Mouse (Mus musculus) midbrain, embryonic 12.5 days (tissue): ENCODE measurements around the gene Gal. TPM values are rescaled to one million over a fixed set of nuclear protein-coding genes. Genes with fewer than 3 reads are reported as not detected.
A peak's percentile ranks its signal among the peaks of the same experiment; 100 is the strongest.

Experiments
- ATAC-seq: fragments of 200-750 bp; cut with Nextera tagmentation; 2 replicates; pipeline ENCODE4 v1.8.0; 2017; ENCODE audit warnings: low read depth, moderate TSS enrichment, moderate library complexity; ENCODE audit not compliant: low FRiP score
- H3K27ac ChIP-seq: fragments of 300-500 bp; sonication (generic); replicated peaks from 2 replicates; pipeline ENCODE4 v1.5.1; 2016; ENCODE audit warnings: mild to moderate bottlenecking
- H3K27me3 ChIP-seq: fragments of 300-500 bp; sonication (generic); 2 replicates; pipeline ENCODE4 v1.6.1; 2016; ENCODE audit warnings: mild to moderate bottlenecking
- H3K36me3 ChIP-seq: fragments of 300-500 bp; sonication (generic); 2 replicates; pipeline ENCODE4 v1.6.1; 2016
- H3K4me1 ChIP-seq: fragments of 300-500 bp; sonication (generic); 2 replicates; pipeline ENCODE4 v1.6.1; 2016
- H3K4me2 ChIP-seq: fragments of 300-500 bp; sonication (generic); replicated peaks from 2 replicates; pipeline ENCODE4 v1.6.1; 2016; ENCODE audit warnings: mild to moderate bottlenecking, moderate library complexity
- H3K4me3 ChIP-seq: fragments of 300-500 bp; sonication (generic); 2 replicates; pipeline ENCODE4 v1.5.1; 2016; ENCODE audit warnings: mild to moderate bottlenecking
- H3K9ac ChIP-seq: fragments of 300-500 bp; sonication (generic); replicated peaks from 2 replicates; pipeline ENCODE4 v1.6.1; 2016; ENCODE audit warnings: mild to moderate bottlenecking, moderate library complexity
- H3K9me3 ChIP-seq: fragments of 300-500 bp; sonication (generic); 2 replicates; pipeline ENCODE4 v1.6.1; 2016; ENCODE audit warnings: mild to moderate bottlenecking
- WGBS: fragments of 180-500 bp; shearing (Covaris S2); methylation state at CpG from one replicate; pipeline ENCODE4 v1.1.7; 2016; 5-methylcytosine and 5-hydroxymethylcytosine counted together
- polyA plus RNA-seq: library from polyadenylated mRNA; unstranded; fragments of >200 nt; fragmentation: Nextera tagmentation; extraction: Ambion mirVana; gene quantifications from 2 replicates; pipeline ENCODE4 v1.2.1, GENCODE M21; 2016

The Gal gene
- polyA plus RNA-seq, result 1.4 and 1.6 TPM in 2 replicates

DNA sequence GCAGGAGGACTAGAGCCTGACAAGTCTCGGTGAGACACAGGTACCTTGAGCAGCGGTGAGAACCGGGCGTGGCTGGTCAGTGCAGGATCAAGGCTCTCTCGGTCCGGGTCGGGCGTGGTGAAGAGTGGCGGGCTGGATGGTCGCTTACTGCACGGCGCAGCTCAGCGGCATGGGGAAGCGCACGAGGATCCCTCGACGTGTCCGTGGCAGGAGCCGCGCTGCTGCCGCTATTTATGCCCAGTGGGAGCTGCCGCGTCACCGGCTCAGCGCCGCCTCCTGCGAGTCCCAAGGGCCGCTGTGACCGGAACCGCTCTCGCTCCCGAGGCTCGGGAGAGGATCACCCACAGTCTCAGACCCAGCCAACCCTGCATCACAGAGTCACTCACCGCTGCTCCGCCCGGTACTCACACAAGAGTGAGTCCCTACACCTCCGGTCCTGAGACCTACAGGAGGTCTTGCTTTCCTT, at the start of gene Gal:
Gene Gal (minus strand): TSS at position 277 of the 466 bp plus-strand sequence.
- peak within 1 kb of the TSS; percentile 35 for H3K4me3 ChIP-seq
- 0 out of 2 replicates have a peak, but pooled peaks cover 8% of the 10 kb centered on the region for H3K4me1 ChIP-seq
- H3K27me3 ChIP-seq, result peaks cover 44% of the 10 kb centered on the region
- H3K9ac ChIP-seq, result peak within 1 kb of the TSS; percentile 51; the same call in 1 of the 2 replicates
- H3K36me3 ChIP-seq, result no peaks in the 10 kb centered on the region
- no peak within 1 kb of the TSS for H3K27ac ChIP-seq
- WGBS, result 4% methylated on average over 37 of the region's 37 CpGs
- no peaks in the 10 kb centered on the region for H3K9me3 ChIP-seq
- ATAC-seq, result peak; percentile 38; the same call in 1 of the 2 replicates
- peak within 1 kb of the TSS; percentile 60 for H3K4me2 ChIP-seq

DNA sequence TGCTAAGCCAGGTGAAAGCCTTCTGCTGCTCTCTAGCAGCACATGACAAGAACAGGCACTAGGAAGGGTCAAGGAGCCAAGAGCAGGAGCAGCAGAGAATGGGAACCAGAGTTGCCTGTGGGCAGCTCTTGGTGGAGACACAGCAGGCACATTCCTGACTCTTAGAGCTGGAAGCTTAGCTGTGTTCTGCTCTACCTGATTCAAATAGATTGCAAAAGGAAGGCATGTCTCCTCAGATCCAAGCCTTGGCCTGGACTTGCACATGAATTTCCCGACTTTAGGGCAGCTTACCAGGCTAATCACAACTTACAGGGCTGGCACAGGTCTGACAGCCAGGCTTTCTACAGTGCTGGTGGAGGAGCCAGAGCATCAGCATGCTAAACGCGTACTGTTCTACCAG, 45.6 kb upstream of the Gal start:
- Histone ChIP-seq H3K4me2 (no peak overlapping the region), H3K4me3 (no peak overlapping the region), H3K4me1 (no peaks in the 10 kb centered on the region), H3K27me3 (no peaks in the 10 kb centered on the region), H3K36me3 (peaks cover 100% of the 10 kb centered on the region), H3K27ac (no peak overlapping the region), H3K9ac (no peak overlapping the region), H3K9me3 (no peaks in the 10 kb centered on the region)
- 95% methylated on average over 3 of the region's 3 CpGs for WGBS
- no peak for ATAC-seq

DNA sequence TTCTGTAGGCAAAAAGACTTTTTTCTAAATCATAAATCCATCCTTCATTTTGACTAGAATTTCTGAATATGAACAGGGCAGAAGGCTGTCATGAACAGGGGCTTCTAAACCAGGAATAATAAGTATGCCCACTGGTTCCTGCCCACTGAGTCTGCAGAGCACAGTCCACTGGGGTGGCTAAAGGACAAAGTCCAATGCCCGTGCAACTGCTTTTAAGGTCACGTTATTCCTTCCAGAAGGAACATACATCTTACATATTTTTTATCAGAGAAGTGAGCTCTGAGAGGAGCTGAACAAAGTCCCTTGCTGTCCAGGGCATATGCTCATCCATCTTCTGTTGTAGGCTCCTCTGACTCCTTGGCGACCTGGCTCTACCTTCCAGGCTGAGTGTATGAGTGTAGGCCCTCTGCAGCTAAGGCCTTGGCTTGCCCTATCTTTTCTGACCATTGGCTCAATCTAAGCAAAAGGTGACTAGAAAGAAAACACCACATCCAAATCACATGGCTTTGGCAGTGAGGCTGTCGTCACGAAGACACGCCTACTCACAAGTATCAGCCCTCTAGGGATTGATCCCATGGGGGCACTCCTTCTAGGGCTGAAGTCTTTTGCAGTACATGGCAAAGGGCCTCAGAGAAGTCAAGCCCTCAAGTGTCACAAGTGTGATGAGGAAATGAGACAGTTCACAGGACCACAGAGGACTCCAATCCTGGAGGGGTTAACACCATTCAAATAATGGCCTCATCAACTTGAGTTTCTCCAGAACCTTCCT, 44.2 kb upstream of the Gal start:
- Histone ChIP-seq H3K36me3 (peaks cover 94% of the 10 kb centered on the region), H3K4me2 (no peak overlapping the region), H3K9ac (no peak overlapping the region), H3K27ac (no peak overlapping the region), H3K4me1 (no peaks in the 10 kb centered on the region), H3K4me3 (no peak overlapping the region), H3K27me3 (no peaks in the 10 kb centered on the region), H3K9me3 (no peaks in the 10 kb centered on the region)
- ATAC-seq, result no peak
- 95% methylated on average over 6 of the region's 6 CpGs for WGBS

DNA sequence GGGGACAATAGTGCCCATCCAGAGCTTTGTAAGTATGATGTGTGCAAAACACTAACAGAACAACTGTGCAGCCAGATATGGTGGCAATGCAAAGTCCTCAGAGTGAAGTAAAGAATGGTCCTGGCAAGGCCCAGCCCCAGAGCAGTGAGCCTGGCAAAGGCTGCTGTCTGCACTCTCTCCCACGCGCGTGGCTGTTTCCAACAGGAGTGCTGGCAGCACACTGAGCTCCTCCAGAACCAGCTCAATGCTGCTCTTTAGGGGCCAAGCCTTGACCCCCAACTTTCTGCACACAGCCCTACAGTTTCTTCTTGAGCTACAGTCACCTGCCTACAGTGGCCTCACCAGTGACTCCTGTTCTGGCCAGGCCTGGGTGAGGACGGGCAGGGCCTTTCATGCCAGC, 43.4 kb upstream of the Gal start:
- H3K9ac ChIP-seq, result no peak overlapping the region
- WGBS, result 98% methylated on average over 4 of the region's 4 CpGs
- no peak overlapping the region for H3K4me2 ChIP-seq
- H3K36me3 ChIP-seq, result peaks cover 86% of the 10 kb centered on the region
- H3K27ac ChIP-seq, result no peak overlapping the region
- H3K4me3 ChIP-seq, result no peak overlapping the region
- H3K27me3 ChIP-seq, result no peaks in the 10 kb centered on the region
- H3K9me3 ChIP-seq, result no peaks in the 10 kb centered on the region
- H3K4me1 ChIP-seq, result no peaks in the 10 kb centered on the region
- ATAC-seq, result no peak

DNA sequence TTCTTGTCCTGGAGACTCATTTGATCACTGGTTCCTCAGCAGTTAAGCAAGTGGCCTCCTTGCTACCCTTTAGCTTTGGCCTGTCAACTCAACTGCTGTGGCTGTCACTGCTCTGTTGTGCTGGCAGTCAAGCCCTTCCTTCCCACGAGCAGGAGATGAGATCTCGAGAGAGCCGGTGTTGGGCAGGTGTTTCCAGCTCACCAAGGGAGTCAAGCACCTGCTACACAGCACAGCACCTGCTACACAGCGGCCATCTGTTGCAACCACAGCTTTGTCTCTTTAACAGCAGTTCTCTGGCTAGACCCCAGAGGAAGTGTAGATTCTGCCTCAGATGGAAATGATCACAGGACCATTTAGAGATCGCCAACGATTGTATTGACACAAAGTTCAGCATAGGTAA, 37.3 kb upstream of the Gal start:
- no peak overlapping the region for H3K4me2 ChIP-seq
- peak; percentile 55; the same call in 1 of the 2 replicates for ATAC-seq
- H3K4me1 ChIP-seq, result 0 out of 2 replicates have a peak, but pooled peaks cover 3% of the 10 kb centered on the region
- no peak overlapping the region for H3K4me3 ChIP-seq
- H3K9ac ChIP-seq, result no peak overlapping the region
- peak overlapping the region; percentile 40; the same call in 1 of the 2 replicates for H3K27ac ChIP-seq
- 0 out of 2 replicates have a peak, but pooled peaks cover 4% of the 10 kb centered on the region for H3K9me3 ChIP-seq
- no peaks in the 10 kb centered on the region for H3K27me3 ChIP-seq
- 62% methylated on average over 6 of the region's 6 CpGs for WGBS
- peaks cover 25% of the 10 kb centered on the region for H3K36me3 ChIP-seq

DNA sequence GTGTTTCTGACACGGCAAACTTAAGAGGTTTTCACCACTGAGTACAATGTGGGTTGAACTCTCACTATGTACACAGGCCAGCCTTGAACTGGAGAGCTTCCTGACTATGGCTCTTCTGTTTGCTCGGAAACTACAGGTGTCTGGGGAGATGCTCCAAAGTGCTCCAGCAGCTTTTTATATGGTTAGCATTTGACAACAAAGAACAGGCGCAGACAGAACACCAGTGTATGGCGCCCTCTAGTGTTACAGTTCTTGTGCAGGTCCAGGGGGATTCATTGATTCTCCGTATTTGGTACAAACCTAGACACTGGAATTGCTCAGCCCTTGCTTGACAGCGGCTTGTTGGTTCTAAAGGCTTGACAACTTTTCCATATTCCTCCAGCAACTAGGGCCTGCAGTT, 36.8 kb upstream of the Gal start:
- H3K4me3 ChIP-seq, result no peak overlapping the region
- H3K4me1 ChIP-seq, result 0 out of 2 replicates have a peak, but pooled peaks cover 3% of the 10 kb centered on the region
- WGBS, result 27% methylated on average over 6 of the region's 6 CpGs
- H3K9ac ChIP-seq, result no peak overlapping the region
- ATAC-seq, result peak; percentile 67
- H3K9me3 ChIP-seq, result 0 out of 2 replicates have a peak, but pooled peaks cover 4% of the 10 kb centered on the region
- peaks cover 20% of the 10 kb centered on the region for H3K36me3 ChIP-seq
- no peak overlapping the region for H3K27ac ChIP-seq
- H3K4me2 ChIP-seq, result no peak overlapping the region
- H3K27me3 ChIP-seq, result no peaks in the 10 kb centered on the region

DNA sequence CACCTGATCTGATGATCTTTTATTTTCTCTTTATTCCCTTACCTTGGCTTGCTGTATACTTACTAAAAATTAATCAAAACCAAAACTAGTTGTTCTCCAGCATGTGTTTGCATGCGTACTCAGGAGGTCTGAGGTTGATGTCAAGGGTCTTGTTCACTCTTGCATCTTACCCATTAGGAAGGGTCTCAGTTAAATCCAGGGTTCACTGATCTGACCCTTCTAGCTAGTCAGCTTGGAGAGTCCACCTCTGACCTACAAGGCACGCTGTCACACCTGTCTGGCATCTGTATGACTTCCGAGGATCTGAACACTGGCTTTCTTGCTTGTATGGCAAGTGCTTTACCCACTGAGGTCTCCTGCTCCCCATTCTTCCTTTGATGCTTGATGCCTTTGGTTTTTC, 36.4 kb upstream of the Gal start:
- Histone ChIP-seq H3K4me1 (0 out of 2 replicates have a peak, but pooled peaks cover 3% of the 10 kb centered on the region), H3K27me3 (no peaks in the 10 kb centered on the region), H3K4me3 (no peak overlapping the region), H3K27ac (no peak overlapping the region), H3K36me3 (peaks cover 16% of the 10 kb centered on the region), H3K9me3 (0 out of 2 replicates have a peak, but pooled peaks cover 4% of the 10 kb centered on the region), H3K9ac (no peak overlapping the region), H3K4me2 (no peak overlapping the region)
- 95% methylated on average over 3 of the region's 3 CpGs for WGBS
- peak; percentile 10; the same call in 1 of the 2 replicates for ATAC-seq

- no peaks in the 10 kb centered on the region for H3K27me3 ChIP-seq
- no peak overlapping the region for H3K4me2 ChIP-seq
- H3K4me3 ChIP-seq, result no peak overlapping the region
- H3K9me3 ChIP-seq, result 0 out of 2 replicates have a peak, but pooled peaks cover 4% of the 10 kb centered on the region
- ATAC-seq, result no peak
- WGBS, result 87% methylated on average over 3 of the region's 3 CpGs
- H3K36me3 ChIP-seq, result peaks cover 1% of the 10 kb centered on the region
- H3K9ac ChIP-seq, result no peak overlapping the region
- H3K27ac ChIP-seq, result no peak overlapping the region
- H3K4me1 ChIP-seq, result 0 out of 2 replicates have a peak, but pooled peaks cover 3% of the 10 kb centered on the region
Measured at GRCm38 (mm10) chr19:3449248-3449647, 34.9 kb upstream of the Gal start.

DNA sequence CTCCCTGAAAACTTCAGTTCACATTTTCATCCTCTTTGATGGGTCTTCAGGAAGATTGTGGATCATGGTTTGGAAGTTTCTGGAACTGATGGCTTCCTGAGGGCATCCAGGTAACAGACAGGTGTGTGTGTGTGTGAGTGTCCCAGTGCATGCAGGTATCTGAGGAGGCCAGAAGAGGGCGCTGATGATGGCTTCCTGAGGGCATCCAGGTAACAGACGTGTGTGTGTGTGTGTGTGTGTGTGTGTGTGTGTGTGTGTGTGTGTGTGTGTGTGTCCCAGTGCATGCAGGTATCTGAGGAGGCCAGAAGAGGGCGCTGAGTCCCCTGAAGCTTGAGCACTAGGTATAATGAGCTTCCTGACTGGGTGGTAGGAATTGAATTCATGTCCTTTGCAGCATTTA, 33.0 kb upstream of the Gal start:
- 75% methylated on average over 3 of the region's 3 CpGs for WGBS

DNA sequence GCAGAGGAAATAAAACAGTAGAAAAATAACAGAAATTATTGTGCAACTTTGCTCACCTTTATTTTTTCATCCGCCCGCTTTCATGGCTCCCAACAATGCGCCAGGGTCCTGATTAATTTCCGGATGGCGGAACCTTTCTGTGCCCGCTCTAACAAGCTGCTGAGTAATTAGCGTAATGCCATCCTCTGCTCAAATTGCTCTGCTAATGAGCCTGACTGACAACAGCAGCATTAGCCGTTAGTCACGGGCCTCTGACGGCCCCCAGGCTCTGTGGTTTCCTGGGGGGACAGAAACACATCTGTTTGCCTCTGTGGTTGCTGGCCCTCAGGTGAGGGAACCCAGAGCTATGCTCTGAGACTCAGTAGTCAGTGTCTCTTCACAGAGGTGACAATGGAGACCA, 26.7 kb upstream of the Gal start:
- Histone ChIP-seq H3K4me1 (peaks cover 7% of the 10 kb centered on the region; the same call in 1 of the 2 replicates), H3K4me3 (no peak overlapping the region), H3K9me3 (no peaks in the 10 kb centered on the region), H3K4me2 (no peak overlapping the region), H3K9ac (no peak overlapping the region), H3K27ac (no peak overlapping the region), H3K27me3 (no peaks in the 10 kb centered on the region), H3K36me3 (no peaks in the 10 kb centered on the region)
- ATAC-seq, result no peak
- 63% methylated on average over 10 of the region's 10 CpGs for WGBS

More for the DNA sequence above, 33.0 kb upstream of the Gal start:
- Histone ChIP-seq H3K9me3 (0 out of 2 replicates have a peak, but pooled peaks cover 4% of the 10 kb centered on the region), H3K9ac (no peak overlapping the region), H3K4me1 (0 out of 2 replicates have a peak, but pooled peaks cover 3% of the 10 kb centered on the region), H3K36me3 (no peaks in the 10 kb centered on the region), H3K4me3 (no peak overlapping the region), H3K27me3 (no peaks in the 10 kb centered on the region), H3K27ac (no peak overlapping the region), H3K4me2 (no peak overlapping the region)
- no peak for ATAC-seq

- H3K4me3 ChIP-seq, result no peak overlapping the region
- no peak overlapping the region for H3K4me2 ChIP-seq
- no peak overlapping the region for H3K27ac ChIP-seq
Measured at GRCm38 (mm10) chr19:3440667-3441066, 26.3 kb upstream of the Gal start.

GRCm38 (mm10) chr19:3437980-3438379, 23.6 kb upstream of the Gal start:
- no peaks in the 10 kb centered on the region for H3K27me3 ChIP-seq
- H3K4me2 ChIP-seq, result no peak overlapping the region
- peaks cover 16% of the 10 kb centered on the region; the same call in 1 of the 2 replicates for H3K4me1 ChIP-seq
- no peak overlapping the region for H3K27ac ChIP-seq
- WGBS, result 75% methylated on average over 5 of the region's 5 CpGs
- H3K4me3 ChIP-seq, result no peak overlapping the region
- H3K9me3 ChIP-seq, result no peaks in the 10 kb centered on the region
- no peaks in the 10 kb centered on the region for H3K36me3 ChIP-seq
- H3K9ac ChIP-seq, result no peak overlapping the region
- ATAC-seq, result no peak

More at GRCm38 (mm10) chr19:3440667-3441066, 26.3 kb upstream of the Gal start:
- no peaks in the 10 kb centered on the region for H3K9me3 ChIP-seq
- H3K9ac ChIP-seq, result no peak overlapping the region
- H3K4me1 ChIP-seq, result peaks cover 7% of the 10 kb centered on the region; the same call in 1 of the 2 replicates
- 85% methylated on average over 5 of the region's 5 CpGs for WGBS
- H3K27me3 ChIP-seq, result no peaks in the 10 kb centered on the region
- H3K36me3 ChIP-seq, result no peaks in the 10 kb centered on the region
- ATAC-seq, result no peak
